Mouse (Mus musculus) splenic B cell, adult 2 months (primary cell): ENCODE data around the gene Ntmt1.

ENCODE experiments used
- DNase-seq: peaks from one replicate; pipeline ENCODE4 v3.0.0-alpha.2; 2011; ENCODE audit warnings: low read depth, low spot score
- H3K27me3 ChIP-seq: 2 replicates; pipeline ENCODE4 v1.6.1; 2012; ENCODE audit warnings: mild to moderate bottlenecking, low read length, moderate library complexity, mixed read lengths; ENCODE audit not compliant: control insufficient read depth, poor library complexity, insufficient read depth, severe bottlenecking
- H3K36me3 ChIP-seq: 2 replicates; pipeline ENCODE4 v1.6.1; 2012; ENCODE audit warnings: mild to moderate bottlenecking, low read length, moderate library complexity, mixed read lengths; ENCODE audit not compliant: control insufficient read depth, poor library complexity, insufficient read depth, severe bottlenecking

Gene Ntmt1

GRCm38 (mm10) chr2:30852771-30853313, 45.2 kb downstream of the Ntmt1 start:
- H3K36me3 ChIP-seq: no peaks in the 10 kb centered on the region
- no peaks in the 10 kb centered on the region for H3K27me3 ChIP-seq
- DNase-seq: no peak

DNA sequence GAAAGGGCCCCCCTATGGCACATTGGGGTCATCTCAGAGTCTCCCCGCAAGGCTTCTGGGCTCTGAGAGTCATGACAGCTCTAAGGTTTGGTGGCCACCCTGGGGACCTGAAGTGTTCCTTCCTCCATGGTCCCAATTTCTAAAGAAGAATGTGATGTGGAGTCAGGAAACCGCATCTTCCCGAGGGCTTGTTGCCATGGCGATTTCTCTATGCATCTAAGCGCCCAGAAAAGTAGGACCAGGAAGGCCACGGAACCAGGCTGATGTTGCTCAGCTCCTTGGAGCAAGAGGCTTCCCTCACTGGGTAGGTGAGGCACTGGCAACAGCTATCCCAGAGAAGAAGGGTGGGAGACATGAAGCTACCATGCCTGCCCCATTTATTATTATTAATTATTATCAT, 49.5 kb downstream of the Ntmt1 start:
- no peak for DNase-seq

DNA sequence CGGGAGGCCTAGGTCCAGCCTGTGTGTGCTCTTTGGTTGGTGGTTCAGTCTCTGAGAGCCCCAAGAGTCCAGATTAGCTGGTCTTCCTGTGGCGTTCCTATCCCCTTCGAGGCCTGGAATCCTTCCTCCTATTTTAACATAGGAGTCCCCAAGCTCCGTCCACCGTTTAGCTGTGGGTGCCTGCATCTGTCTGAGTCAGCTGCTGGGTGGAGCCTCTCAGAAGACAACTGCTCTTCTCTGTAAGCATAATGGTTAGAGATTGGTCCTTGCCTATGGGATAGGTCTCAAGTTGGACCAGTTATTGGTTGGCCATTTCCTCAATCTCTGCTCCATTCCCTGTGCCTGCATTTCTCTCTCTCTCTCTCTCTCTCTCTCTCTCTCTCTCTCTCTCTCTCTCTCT, 52.2 kb downstream of the Ntmt1 start:
- Histone ChIP-seq H3K36me3 (no peaks in the 10 kb centered on the region), H3K27me3 (no peaks in the 10 kb centered on the region)
- no peak for DNase-seq

More for the DNA sequence above, 49.5 kb downstream of the Ntmt1 start:
- Histone ChIP-seq H3K36me3 (no peaks in the 10 kb centered on the region), H3K27me3 (no peaks in the 10 kb centered on the region)

- no peaks in the 10 kb centered on the region for H3K36me3 ChIP-seq
- no peak for DNase-seq
Observed at GRCm38 (mm10) chr2:30862081-30862480, 54.5 kb downstream of the Ntmt1 start.

DNA sequence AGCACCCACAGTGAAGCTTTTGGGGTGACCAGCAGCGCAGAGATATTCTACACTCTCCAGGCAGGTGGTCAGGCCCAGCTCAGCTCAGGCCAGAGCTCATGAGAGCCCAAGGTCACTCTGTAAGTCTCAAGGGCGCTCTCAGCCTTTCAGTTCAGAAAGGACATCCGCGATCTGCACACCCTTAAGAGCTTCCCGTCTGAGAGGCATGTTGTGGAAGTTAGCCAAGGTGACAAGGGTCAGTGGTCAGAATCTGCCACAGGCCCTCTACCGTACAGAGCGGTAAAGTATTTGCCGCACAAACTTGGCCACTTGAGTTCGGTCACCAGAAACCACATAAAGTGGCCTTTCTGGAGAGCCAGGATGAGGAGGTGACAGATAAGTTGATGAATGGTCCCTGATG, 55.9 kb downstream of the Ntmt1 start:
- H3K36me3 ChIP-seq: no peaks in the 10 kb centered on the region
- no peak for DNase-seq
- no peaks in the 10 kb centered on the region for H3K27me3 ChIP-seq

More at GRCm38 (mm10) chr2:30862081-30862480, 54.5 kb downstream of the Ntmt1 start:
- no peaks in the 10 kb centered on the region for H3K27me3 ChIP-seq

GRCm38 (mm10) chr2:30864968-30865381, 57.3 kb downstream of the Ntmt1 start:
- H3K36me3 ChIP-seq: no peaks in the 10 kb centered on the region
- no peaks in the 10 kb centered on the region for H3K27me3 ChIP-seq
- DNase-seq: no peak

GRCm38 (mm10) chr2:30865426-30865825, 57.8 kb downstream of the Ntmt1 start:
- DNase-seq: no peak
- H3K27me3 ChIP-seq: no peaks in the 10 kb centered on the region
- H3K36me3 ChIP-seq: no peaks in the 10 kb centered on the region

- DNase-seq: no peak
- H3K36me3 ChIP-seq: no peaks in the 10 kb centered on the region
Observed at GRCm38 (mm10) chr2:30870863-30871262, 63.2 kb downstream of the Ntmt1 start.

More at GRCm38 (mm10) chr2:30870863-30871262, 63.2 kb downstream of the Ntmt1 start:
- no peaks in the 10 kb centered on the region for H3K27me3 ChIP-seq
